Mouse (Mus musculus) intestine, postnatal 0 days (tissue): ENCODE measurements around the gene Topbp1. TPM values are rescaled to one million over a fixed set of nuclear protein-coding genes. Genes with fewer than 3 reads are reported as not detected.

Experiments used
- ATAC-seq: fragments of 200-750 bp; cut with Nextera tagmentation; 2 replicates; pipeline ENCODE4 v1.8.0; 2017; ENCODE audit warnings: mild to moderate bottlenecking, moderate TSS enrichment, moderate library complexity
- H3K27ac ChIP-seq: fragments of 300-500 bp; sonication (generic); 2 replicates; pipeline ENCODE4 v1.5.1; 2014; ENCODE audit warnings: mild to moderate bottlenecking, low read depth, low read length, moderate library complexity
- H3K27me3 ChIP-seq: fragments of 300-500 bp; sonication (generic); replicated peaks from 2 replicates; pipeline ENCODE4 v1.6.1; 2014; ENCODE audit warnings: low read length, mixed read lengths; ENCODE audit not compliant: control insufficient read depth, insufficient read depth
- H3K36me3 ChIP-seq: fragments of 300-500 bp; sonication (generic); 2 replicates; pipeline ENCODE4 v1.6.1; 2014; ENCODE audit warnings: mild to moderate bottlenecking, moderate library complexity; ENCODE audit not compliant: control insufficient read depth, insufficient read depth
- H3K4me1 ChIP-seq: fragments of 300-500 bp; sonication (generic); replicated peaks from 2 replicates; pipeline ENCODE4 v1.6.1; 2014; ENCODE audit warnings: antibody characterized with exemption, low read length, mixed read lengths; ENCODE audit not compliant: control insufficient read depth, insufficient read depth
- H3K4me2 ChIP-seq: fragments of 300-500 bp; sonication (generic); replicated peaks from 2 replicates; pipeline ENCODE4 v1.6.1; 2014; ENCODE audit warnings: low read depth, mild to moderate bottlenecking, moderate library complexity
- H3K4me3 ChIP-seq: fragments of 300-500 bp; sonication (generic); 2 replicates; pipeline ENCODE4 v1.5.1; 2014; ENCODE audit warnings: low read depth, low read length
- H3K9ac ChIP-seq: fragments of 300-500 bp; sonication (generic); 2 replicates; pipeline ENCODE4 v1.6.1; 2014; ENCODE audit warnings: mild to moderate bottlenecking, low read depth, low read length
- H3K9me3 ChIP-seq: fragments of 300-500 bp; sonication (generic); 2 replicates; pipeline ENCODE4 v1.6.1; 2016; ENCODE audit warnings: mixed run types; ENCODE audit not compliant: control insufficient read depth
- CTCF ChIP-seq: sonication (generic); IDR thresholded peaks from 2 replicates; pipeline ENCODE4 v1.5.1; 2016; ENCODE audit warnings: low read depth, mild to moderate bottlenecking, control low read depth, antibody characterized with exemption, moderate library complexity
- WGBS: fragments of 180-500 bp; shearing (Covaris S2); extraction: QIAGEN DNeasy Blood & Tissue Kit; methylation state at CpG from one replicate; pipeline ENCODE4 v1.1.7; 2014; 5-methylcytosine and 5-hydroxymethylcytosine counted together
- polyA plus RNA-seq: library from polyadenylated mRNA; unstranded; fragments of >200 nt; fragmentation: Nextera tagmentation; extraction: Ambion mirVana; gene quantifications from 2 replicates; pipeline ENCODE4 v1.2.1, GENCODE M21; 2015

Topbp1 gene
- polyA plus RNA-seq: 15.2 and 17.1 TPM in 2 replicates

GRCm38 (mm10) chr9:103304927-103305326 lies at the start of gene Topbp1, which contains the start of gene 1300017J02Rik:
Gene Topbp1 (plus strand): TSS chr9:103305215.
Gene 1300017J02Rik (minus strand): TSS chr9:103305082.
- peak; percentile 95 for ATAC-seq
- H3K4me2 ChIP-seq: peak within 1 kb of the TSS; percentile 90

GRCm38 (mm10) chr9:103265778-103266177 lies 39.2 kb upstream of the Topbp1 start:
- Histone ChIP-seq H3K4me3 (no peak overlapping the region), H3K9me3 (0 out of 2 replicates have a peak, but pooled peaks cover 4% of the 10 kb centered on the region), H3K9ac (no peak overlapping the region), H3K4me2 (no peak overlapping the region), H3K27ac (no peak overlapping the region), H3K4me1 (no peaks in the 10 kb centered on the region), H3K27me3 (no peaks in the 10 kb centered on the region), H3K36me3 (no peaks in the 10 kb centered on the region)
- no peak for ATAC-seq
- WGBS: 86% methylated on average over 4 of the region's 4 CpGs
- TF ChIP-seq CTCF: no peak

More at GRCm38 (mm10) chr9:103304927-103305326, at the start of gene Topbp1, which contains the start of gene 1300017J02Rik:
- WGBS: under 1% methylated on average over 49 of the region's 49 CpGs
- Histone ChIP-seq H3K27me3 (no peaks in the 10 kb centered on the region), H3K9me3 (no peaks in the 10 kb centered on the region), H3K27ac (peak within 1 kb of the TSS; percentile 69), H3K4me3 (peak within 1 kb of the TSS; percentile 85), H3K36me3 (peaks cover 15% of the 10 kb centered on the region), H3K4me1 (no peaks in the 10 kb centered on the region), H3K9ac (peak within 1 kb of the TSS; percentile 86)
- TF ChIP-seq CTCF: no peak

- 3% methylated on average over 4 of the region's 4 CpGs for WGBS
- Histone ChIP-seq H3K4me2 (no peak overlapping the region), H3K4me3 (no peak overlapping the region)
Observed at GRCm38 (mm10) chr9:103271104-103271503, 33.9 kb upstream of the Topbp1 start.

GRCm38 (mm10) chr9:103274819-103275218 lies 30.2 kb upstream of the Topbp1 start:
- no peak for TF ChIP-seq CTCF
- Histone ChIP-seq H3K9me3 (no peaks in the 10 kb centered on the region), H3K4me1 (no peaks in the 10 kb centered on the region), H3K9ac (no peak overlapping the region), H3K36me3 (no peaks in the 10 kb centered on the region), H3K4me2 (no peak overlapping the region), H3K27me3 (no peaks in the 10 kb centered on the region), H3K4me3 (no peak overlapping the region), H3K27ac (no peak overlapping the region)
- 58% methylated on average over 8 of the region's 8 CpGs for WGBS
- no peak for ATAC-seq

More at GRCm38 (mm10) chr9:103271104-103271503, 33.9 kb upstream of the Topbp1 start:
- no peaks in the 10 kb centered on the region for H3K27me3 ChIP-seq
- no peak overlapping the region for H3K9ac ChIP-seq
- H3K36me3 ChIP-seq: no peaks in the 10 kb centered on the region
- no peak overlapping the region for H3K27ac ChIP-seq
- H3K9me3 ChIP-seq: no peaks in the 10 kb centered on the region
- ATAC-seq: no peak
- no peaks in the 10 kb centered on the region for H3K4me1 ChIP-seq
- TF ChIP-seq CTCF: no peak

- H3K27me3 ChIP-seq: no peaks in the 10 kb centered on the region
- WGBS: 83% methylated on average over 1 of the region's 1 CpGs
- H3K9me3 ChIP-seq: no peaks in the 10 kb centered on the region
- H3K9ac ChIP-seq: no peak overlapping the region
- H3K4me3 ChIP-seq: no peak overlapping the region
- H3K4me1 ChIP-seq: no peaks in the 10 kb centered on the region
- H3K36me3 ChIP-seq: no peaks in the 10 kb centered on the region
- H3K27ac ChIP-seq: no peak overlapping the region
- TF ChIP-seq CTCF: no peak
- no peak for ATAC-seq
- no peak overlapping the region for H3K4me2 ChIP-seq
Observed at GRCm38 (mm10) chr9:103275676-103276075, 29.3 kb upstream of the Topbp1 start.

- Histone ChIP-seq H3K4me1 (no peaks in the 10 kb centered on the region), H3K4me2 (no peak overlapping the region), H3K9ac (no peak overlapping the region), H3K9me3 (no peaks in the 10 kb centered on the region), H3K36me3 (no peaks in the 10 kb centered on the region), H3K27me3 (no peaks in the 10 kb centered on the region), H3K27ac (no peak overlapping the region), H3K4me3 (no peak overlapping the region)
- ATAC-seq: no peak
- 88% methylated on average over 6 of the region's 6 CpGs for WGBS
- TF ChIP-seq CTCF: no peak
Observed at GRCm38 (mm10) chr9:103276876-103277275, 28.1 kb upstream of the Topbp1 start.
